Mouse (Mus musculus) spleen, postnatal 0 days (tissue): Measurements from ENCODE around the gene Chac1. TPM values are rescaled to one million over a fixed set of nuclear protein-coding genes. Genes with fewer than 3 reads are reported as not detected.

Experiments used
- polyA plus RNA-seq: library from polyadenylated mRNA; unstranded; fragments of >200 nt; fragmentation: Nextera tagmentation; extraction: Ambion mirVana; gene quantifications from 2 replicates; pipeline ENCODE4 v1.2.1, GENCODE M21; 2015

Chac1 gene
- 0.81 and 1.2 TPM in 2 replicates for polyA plus RNA-seq

GRCm38 (mm10) chr2:119350555-119351486 lies at the start of gene Chac1:
Gene Chac1 (plus strand): TSS chr2:119351229.

GRCm38 (mm10) chr2:119325568-119326143 lies 25.4 kb upstream of the Chac1 start, which contains the start of gene Dll4:
Gene Dll4 (plus strand): TSS chr2:119325784.

Other genes starting within 250 kb of the Chac1 start
- gene Rad51, start 238.4 kb upstream of the Chac1 start, polyA plus RNA-seq = 33.4 and 40.9 TPM in 2 replicates
- gene Rmdn3, start 194.2 kb upstream of the Chac1 start, polyA plus RNA-seq = 41.3 and 50.8 TPM in 2 replicates
- 5.2 and 5.7 TPM in 2 replicates for gene Gchfr, start 183.5 kb upstream of the Chac1 start, polyA plus RNA-seq
- gene Gm14137, start 176.7 kb upstream of the Chac1 start, polyA plus RNA-seq = 0.15 and 0.20 TPM in 2 replicates
- 21.1 and 21.7 TPM in 2 replicates for gene Zfyve19, start 142.6 kb upstream of the Chac1 start, polyA plus RNA-seq
- gene Dnajc17, start 142.4 kb upstream of the Chac1 start, polyA plus RNA-seq = 11.6 and 11.7 TPM in 2 replicates
- gene Ppp1r14d, start 121.3 kb upstream of the Chac1 start, polyA plus RNA-seq = not detected in 2 replicates
- 0.93 and 1.2 TPM in 2 replicates for gene Spint1, start 113.9 kb upstream of the Chac1 start, polyA plus RNA-seq
- gene Rhov, start 80.0 kb upstream of the Chac1 start, polyA plus RNA-seq = 0.46 and 0.77 TPM in 2 replicates
- 7.1 and 8.1 TPM in 2 replicates for gene Vps18, start 62.5 kb upstream of the Chac1 start, polyA plus RNA-seq
- 2.2 and 2.6 TPM in 2 replicates for gene Dll4, start 25.4 kb upstream of the Chac1 start, polyA plus RNA-seq
- gene Ino80, start 126.5 kb downstream of the Chac1 start, polyA plus RNA-seq = 2.9 and 3.1 TPM in 2 replicates
- 0.16 and 0.31 TPM in 2 replicates for gene Exd1, start 196.4 kb downstream of the Chac1 start, polyA plus RNA-seq
- 50.4 and 51.4 TPM in 2 replicates for gene Chp1, start 196.5 kb downstream of the Chac1 start, polyA plus RNA-seq